Mouse (Mus musculus): ENCODE measurements around the gene Kmt2b.

- TF ChIP-seq CTCF (IDR thresholded peaks at IDR 0.05 in 2 of 3, conservative IDR thresholded peaks at IDR 0.05 in 1 of 3; ENCODE audit: control insufficient read depth in 1 of 3, insufficient read depth in 1 of 3, low read depth in 2 of 3, low read length in 3 of 3, poor library complexity in 1 of 3, severe bottlenecking in 1 of 3), result peak; percentile 61 to 95 (median 79)
- no peak for TF ChIP-seq MAZ (IDR thresholded peaks at IDR 0.05; ENCODE audit: low read depth, low read length)
- TF ChIP-seq USF1 (IDR thresholded peaks at IDR 0.05; ENCODE audit: low read depth, low read length), result no peak
These were observed 25.1 kb upstream of the Kmt2b start for GRCm38 (mm10) chr7:30613529-30614112.
